Mouse (Mus musculus): ENCODE results near the gene Cx3cr1.
A peak's percentile ranks its signal among the peaks of the same experiment; 100 is the strongest.

Cx3cr1 gene

DNA sequence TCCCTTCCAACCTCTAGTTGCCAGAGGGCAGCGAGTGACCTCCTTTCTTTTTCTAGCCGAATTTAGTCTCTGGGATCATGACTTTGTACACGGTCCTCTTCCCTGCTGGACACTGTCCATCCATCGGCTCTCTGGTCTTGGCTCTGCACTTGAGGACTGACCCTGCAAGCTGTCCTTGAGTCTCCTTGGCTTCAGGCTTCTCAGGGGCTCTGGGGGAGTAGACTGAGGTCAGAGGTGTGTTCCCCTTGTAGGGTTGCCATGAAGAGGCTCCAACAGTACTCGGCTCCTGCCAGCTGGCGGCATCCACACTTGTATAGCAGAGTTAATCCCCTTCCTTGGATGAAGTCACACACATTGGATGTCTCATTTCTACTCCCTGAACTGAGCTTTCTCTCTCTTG is 70.0 kb downstream of the Cx3cr1 start:
- DNase-seq (ENCODE audit: low spot score in 2 of 2) = no peak

DNA sequence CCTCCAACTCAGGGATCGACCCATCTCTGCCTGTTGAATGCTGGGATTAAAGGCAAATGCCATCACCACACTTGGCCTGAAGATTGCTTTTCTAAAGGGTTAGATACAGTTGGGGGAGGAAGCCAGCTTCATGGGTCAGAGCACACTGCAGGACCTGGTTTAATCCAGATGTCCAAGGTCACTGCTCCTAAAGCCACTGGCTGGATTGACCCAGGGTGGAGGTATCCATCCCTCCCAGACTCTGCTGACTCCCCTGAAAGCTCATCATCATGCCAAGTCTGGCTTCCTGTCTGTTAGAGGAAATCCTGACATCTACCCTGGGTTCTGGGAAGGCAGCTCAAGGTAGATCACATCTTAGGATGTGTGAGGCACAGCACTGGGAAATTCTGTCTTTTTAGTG is 70.9 kb downstream of the Cx3cr1 start:
- no peak for DNase-seq (ENCODE audit: low spot score in 2 of 2)

DNA sequence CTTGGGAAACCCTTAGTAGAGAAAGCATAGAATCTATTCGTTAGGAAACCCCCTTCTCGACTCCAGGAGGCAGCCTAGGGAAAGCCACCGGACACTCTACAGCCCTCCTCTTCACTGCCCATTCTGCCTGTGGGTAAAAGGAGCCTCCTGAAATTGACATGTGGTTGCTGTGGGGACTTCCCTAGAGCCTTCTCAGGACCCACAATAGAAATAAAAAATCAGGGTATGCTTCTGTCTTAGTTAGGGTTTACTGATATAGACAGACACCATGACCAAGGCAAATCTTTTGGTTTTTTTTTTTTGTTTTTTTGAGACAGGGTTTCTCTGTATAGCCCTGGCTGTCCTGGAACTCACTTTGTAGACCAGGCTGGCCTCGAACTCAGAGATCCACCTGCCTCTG is 73.6 kb downstream of the Cx3cr1 start:
- DNase-seq (ENCODE audit: low spot score in 2 of 2) = no peak

DNA sequence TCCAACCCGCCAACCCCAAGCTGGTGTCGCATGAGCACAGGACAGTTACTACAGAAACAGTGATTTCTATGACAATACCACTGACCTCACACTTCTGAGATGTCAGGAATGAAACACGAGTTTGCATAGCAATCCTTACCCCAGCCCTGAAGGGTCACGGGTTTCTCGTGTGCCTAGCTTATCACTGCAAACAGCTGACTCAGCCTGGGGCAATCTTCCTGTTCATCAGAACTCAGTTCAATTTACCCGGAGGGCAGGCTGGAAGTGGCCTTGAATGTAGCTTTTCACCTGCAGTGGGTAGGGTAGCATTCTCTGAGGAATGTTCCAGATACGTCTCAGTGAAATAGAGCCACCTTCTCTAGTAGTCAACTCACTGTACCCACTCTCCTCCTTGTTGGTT is 75.5 kb downstream of the Cx3cr1 start:
- DNase-seq (ENCODE audit: low spot score in 2 of 2) = no peak

DNA sequence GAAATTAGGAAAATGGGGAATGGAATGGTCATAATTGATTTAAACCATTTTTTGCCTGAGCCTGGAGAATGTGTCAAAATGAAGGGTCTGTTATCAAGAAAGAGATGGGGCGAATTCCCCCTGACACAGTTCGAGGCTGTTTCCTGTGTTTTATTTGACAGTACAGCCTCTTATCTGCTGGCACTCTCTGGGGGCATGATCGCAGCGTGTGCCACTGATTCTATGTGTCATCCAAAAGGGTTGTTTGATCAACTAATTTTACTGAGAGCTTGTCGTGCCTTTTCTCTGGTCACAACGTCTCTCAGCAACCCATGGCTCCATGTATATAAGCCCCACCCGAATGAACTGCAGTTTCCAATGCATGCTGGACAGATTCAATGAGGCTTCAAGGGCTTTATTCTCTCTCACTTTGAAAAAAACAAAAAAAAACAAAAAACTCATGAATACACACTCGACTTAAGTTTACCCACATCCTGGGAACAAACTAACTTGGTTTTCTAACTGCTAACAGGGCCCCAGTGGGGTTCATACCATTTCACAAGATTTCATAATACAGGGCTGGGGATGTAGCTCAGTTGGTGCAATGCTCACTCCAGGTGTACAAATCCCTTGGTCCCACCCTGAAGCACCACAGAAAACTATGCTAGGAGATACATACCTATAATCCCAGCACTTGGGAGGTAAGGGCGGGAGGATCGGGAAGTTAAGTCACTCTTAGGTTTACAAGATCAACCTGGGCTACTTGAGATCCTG is 76.4 kb downstream of the Cx3cr1 start:
- no peak for DNase-seq (ENCODE audit: low spot score in 2 of 2)

DNA sequence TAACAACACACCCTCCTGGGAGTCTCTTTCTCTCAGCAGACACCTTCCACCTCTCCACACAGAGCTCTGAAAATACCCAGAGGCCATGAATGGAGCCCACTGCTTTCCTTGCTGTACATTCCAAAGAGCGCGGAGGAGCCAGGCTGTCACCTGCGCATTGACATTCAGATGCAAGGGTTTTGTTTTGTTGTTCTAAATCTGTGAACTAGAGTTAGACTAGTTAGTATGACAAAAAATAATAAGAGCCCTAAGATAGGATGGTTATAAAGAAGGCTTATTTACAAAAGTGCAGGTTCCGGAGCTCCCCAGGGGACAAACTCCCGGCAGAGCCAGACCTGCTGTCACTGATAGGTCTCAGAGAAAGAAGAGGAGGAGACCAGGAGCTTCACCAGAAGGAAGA is 78.4 kb downstream of the Cx3cr1 start:
- no peak for DNase-seq (ENCODE audit: low spot score in 2 of 2)

DNA sequence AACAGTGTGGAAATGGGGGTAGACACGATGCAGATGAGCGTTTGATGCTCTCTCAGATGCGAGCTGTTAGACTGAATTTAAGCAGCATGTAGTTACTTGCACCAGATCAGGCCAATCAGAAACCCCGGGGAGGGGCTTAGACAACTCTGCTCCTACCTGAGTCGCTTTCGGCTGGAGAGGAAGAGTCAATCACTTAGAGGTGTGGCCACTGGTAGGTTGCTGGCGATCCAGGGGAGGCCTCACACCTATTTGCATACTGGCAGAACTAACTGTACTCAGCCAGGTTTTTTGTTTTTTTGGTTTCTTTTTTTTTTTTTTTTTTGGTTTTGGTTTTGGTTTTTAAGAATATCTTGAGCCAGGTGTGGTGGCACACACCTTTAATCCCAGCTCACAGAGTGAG is 81.4 kb downstream of the Cx3cr1 start:
- no peak for DNase-seq (ENCODE audit: low spot score in 2 of 2)

DNA sequence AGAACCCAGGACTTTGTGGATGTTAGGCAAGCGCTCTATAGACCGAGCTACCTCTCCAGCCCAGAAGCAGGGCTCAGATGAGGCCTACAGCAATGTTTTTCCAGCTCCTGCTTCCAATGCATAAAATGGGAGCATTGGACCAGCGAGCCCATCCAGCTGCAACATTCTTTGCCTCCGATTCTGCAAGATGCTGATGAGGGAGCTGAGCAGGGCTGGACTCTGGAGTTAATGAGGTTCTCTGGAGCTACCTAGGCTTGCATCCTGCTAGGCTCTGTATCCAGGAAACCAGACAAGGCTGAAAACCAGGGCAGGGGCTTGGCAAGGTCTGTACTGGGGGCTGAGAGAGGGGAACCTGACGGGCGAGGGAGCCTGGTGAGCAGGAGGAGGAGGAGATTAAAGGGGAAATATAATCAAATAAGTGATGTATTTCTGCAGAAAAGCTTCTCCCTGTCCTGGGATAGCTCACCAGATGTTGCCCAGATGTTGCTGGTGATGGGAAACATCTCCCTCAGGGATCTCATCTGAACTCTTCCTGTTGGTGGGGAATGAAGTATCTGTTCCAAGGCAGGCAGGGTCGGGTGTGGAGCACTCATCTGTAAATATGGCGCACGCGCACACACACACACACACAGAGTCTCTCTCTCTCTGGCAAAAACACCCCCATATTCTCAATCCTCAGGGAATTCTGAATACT is 83.7 kb downstream of the Cx3cr1 start:
- DNase-seq (ENCODE audit: low spot score in 2 of 2) = no peak

DNA sequence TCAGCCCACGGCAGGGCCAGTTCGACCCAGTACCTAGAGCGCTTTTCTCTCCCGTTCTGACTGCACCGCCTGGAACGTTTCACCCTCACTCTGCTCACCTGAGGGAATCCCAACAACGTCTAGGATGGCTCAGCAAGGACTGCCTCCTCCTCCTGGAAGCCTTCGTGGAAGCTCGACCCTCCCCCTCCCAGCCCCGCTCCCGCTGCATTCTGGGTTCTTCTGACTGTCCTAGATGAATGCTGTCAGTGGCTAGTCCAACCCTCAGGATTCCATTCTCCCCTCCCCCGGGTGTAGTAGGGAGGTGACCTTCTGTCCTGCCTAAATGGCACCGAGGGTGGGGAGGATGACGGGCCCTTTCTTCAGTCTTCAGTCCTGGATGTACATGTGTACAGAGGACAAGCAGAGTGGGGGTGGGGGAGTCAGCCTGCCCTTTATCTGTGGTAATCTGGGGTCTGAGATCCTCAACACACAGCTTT is 85.1 kb downstream of the Cx3cr1 start, which contains the start of gene Csrnp1:
Csrnp1 (minus strand) TSS at position 123 of the 476 bp plus-strand sequence.
- DNase-seq (ENCODE audit: low spot score in 2 of 2) = no peak

DNA sequence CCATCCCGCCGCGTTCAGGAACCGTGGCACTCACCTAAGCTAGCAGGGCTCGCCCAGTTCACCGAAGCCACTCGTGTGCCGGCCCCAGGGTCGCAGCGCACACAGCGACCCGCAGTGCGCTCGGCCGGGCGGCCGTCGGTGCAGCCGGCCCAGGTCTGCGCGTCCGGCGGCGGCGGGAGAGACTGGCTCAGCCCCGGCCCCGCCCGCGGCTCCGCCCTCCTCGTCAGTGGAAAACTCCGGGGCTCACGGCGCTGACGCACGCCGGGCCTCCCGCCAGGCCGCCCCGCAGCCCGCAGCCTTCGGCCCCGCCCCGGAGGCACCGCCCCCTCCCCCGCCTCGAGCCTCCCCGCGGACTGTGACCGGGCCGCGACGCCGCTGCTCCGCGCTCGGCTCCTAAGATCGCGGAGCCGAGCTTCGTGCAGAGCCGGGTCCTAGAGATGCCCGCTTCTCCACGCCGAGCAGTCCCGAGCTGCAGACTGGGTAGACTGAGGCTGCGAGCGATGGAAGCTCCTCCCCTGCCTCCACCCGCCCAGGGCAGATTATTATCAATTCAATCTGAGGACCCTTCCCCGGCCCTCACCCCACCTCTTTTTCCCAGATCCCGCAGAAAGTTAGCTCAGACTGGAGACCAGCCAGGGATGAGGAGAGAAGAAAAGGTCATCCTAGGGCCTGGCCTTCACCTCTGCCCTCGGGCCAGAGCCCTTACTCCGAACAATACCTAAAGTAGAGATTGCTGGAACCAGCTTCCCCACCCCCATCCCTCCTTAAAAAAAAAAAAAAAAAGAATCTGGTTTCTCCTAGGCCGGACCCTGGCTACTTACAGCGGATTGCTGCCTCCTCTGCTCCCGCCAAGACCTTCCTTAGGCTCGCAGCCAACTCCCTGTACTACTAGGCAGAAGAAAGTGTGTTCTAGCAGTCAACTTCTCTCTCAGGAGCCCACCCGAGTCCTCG is 85.8 kb downstream of the Cx3cr1 start:
- peak; percentile 78 to 87 for DNase-seq (ENCODE audit: low spot score in 2 of 2)

DNA sequence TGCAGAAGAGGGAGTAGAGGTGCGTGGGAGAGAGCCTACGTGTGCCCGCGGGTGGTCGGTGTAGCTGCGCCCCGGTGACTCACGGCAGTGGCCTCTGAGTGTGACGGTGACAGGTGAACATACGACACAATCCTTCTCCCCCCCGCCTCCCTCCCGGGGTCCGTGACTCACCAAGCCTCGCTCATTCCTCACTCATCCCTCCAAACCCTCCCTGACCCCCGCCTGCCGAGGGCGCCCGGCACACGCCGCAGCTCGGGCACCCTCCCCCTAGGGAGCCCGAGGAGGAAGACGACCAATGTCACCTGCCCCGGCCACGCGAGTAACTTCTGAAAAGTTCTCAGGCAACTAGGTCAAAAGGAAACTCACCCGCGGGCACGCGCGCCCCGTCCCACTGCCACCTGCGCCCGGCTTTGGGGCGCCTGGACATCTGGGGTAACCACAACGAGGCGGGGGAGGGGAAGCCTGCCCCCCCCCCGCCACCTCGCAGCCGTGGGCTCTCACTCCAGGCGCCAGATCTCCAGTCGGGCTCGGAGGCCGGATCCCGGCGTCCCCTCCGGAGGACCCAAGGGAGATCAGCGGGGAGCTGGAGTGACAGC is 86.6 kb downstream of the Cx3cr1 start:
- peak; percentile 45 to 77 for DNase-seq (ENCODE audit: low spot score in 2 of 2)

DNA sequence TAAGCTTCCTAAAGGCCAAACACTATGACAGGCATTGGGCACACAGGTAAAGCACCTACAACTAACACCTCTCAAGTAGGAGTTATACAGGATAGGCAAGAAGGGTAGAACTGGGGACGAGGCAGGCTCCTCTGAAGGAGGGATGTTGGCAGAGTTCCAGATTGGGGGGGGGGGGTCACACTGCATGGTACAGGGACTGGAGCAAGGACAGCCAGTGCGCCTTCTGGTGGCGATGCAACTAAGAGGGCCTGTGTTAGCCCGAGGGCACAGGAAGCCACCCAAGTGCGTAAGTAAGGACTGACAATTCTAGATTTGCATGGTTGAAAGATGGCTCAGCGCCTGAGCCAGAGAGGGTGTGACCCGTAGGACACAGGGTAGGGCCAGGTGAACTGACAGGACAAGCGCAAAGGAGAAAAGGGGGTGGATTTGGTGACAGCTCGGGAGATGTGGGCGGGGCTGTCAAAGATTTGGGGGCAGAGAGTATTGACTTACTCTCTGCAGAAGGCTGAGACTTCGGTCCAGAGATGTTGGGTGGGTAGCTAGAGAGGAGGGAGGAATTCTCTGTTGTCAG is 87.4 kb downstream of the Cx3cr1 start:
- peak; percentile 69 to 80 for DNase-seq (ENCODE audit: low spot score in 2 of 2)

DNA sequence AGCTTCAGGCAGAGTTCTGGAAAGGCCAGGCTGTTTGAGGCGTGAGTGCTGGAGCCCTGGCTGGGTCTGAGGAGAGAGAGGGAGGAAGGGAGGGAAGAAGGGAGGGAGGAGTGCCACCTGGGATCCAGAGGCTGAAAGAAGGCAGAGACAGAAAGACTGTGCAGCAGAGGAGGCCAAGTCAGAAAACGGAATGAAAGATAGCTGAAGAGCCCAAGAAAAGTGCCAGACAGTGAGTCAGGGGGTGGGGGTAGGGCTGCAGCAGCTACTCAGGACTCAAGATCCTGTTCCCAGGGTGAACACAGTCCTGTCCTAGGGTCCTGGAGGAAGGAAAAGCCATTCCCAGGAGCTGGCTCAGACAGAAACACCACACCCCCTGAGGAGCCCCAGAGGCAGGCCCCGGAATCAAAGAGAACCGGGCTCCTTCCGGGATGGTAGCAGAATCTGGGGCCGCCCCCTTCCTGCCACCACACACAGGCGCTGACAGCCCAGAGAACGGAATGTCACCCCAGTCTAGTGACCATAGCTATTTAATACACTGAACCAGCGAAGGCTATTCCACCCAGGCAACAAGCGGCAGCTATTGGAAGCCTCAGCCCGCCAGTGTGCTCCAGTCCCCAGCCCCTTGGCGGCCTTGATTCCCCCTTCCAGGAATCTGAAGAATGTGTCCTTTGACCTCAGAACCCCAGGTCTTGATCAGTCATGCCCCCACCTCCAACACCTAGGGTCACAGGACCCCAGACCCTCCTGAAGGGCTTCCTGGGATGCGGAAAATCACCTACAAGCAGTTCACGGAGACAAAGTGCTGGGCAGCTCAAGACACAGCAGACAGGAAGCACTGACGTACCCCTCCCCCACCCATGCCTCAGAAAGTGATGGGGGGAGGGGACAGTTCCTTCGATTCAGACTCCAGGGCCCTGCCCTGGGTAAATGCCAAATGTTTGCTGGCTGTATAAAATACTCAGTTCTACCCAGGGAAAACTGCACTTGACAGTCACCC is 88.2 kb downstream of the Cx3cr1 start:
- DNase-seq (ENCODE audit: low spot score in 2 of 2) = peak; percentile 66 to 82

DNA sequence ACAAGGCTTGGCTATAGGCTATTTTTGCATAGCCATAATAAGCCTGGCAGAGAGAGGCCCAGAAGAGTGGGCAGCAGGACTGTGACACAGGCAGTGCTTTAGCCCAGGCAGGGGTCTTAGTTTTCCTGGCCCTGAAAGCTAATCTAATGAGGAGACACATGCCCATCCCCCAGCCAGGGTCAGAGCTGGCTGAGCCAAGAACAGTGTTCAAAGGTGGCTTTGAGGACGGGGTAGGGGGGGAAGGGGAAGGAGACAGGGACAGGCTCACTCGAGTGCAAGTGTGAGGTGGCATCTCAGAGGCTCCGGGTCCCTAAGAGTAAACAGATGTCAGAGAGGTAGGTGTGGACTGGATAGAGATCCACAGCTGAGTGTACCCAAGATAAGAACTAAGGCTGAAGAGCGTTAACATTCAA is 88.9 kb downstream of the Cx3cr1 start:
- DNase-seq (ENCODE audit: low spot score in 2 of 2) = no peak

DNA sequence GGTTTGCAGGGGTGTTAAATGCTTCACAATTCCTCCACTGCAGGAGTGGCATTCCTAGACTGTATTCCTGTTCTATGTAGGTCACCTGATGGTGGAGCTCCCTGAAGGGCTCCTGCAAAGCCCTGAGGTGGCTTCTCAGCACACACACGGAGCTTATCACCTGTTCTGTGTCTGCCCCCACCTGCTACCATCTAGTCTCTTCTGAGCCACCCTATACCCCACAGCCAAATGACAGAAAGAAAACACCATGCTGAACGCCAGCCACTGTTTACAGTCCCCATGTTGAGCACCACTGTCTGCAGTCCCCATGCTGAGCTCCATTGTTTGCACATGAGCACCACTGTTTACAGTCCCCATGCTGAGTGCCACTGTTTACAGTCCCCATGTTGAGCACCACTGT is 89.9 kb downstream of the Cx3cr1 start:
- DNase-seq (ENCODE audit: low spot score in 2 of 2) = no peak

DNA sequence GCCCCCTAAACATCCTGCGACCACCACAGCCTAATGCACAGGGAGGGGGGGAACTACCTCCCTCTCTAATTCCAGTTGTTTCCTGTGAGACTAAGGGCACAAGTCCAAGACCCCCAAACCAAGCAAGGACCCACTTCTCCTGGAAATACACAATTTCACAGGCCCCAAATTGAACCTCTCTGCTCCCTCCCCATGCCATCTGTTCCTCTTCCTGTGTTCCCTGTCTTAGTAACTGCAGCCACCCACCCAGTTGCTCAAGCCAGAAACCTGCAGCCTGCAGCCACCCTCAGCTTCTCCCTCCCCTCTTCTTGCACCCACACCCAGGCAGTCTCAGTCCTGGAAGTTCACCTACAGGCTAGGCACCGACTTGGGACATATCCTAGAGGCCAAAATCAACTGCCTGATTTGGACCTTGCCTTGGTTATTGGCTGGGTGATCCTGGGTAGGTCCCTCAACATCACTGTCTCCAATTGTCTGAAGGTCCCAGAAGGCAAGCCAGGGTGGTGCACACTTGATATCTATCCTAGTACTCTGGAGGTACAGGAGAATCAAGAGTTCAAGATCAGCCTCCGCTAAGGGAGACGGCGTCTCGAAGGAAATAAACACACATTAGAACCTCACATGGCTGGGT is 90.8 kb downstream of the Cx3cr1 start:
- DNase-seq (ENCODE audit: low spot score in 2 of 2) = peak in 1 of 2 experiments; percentile 62

DNA sequence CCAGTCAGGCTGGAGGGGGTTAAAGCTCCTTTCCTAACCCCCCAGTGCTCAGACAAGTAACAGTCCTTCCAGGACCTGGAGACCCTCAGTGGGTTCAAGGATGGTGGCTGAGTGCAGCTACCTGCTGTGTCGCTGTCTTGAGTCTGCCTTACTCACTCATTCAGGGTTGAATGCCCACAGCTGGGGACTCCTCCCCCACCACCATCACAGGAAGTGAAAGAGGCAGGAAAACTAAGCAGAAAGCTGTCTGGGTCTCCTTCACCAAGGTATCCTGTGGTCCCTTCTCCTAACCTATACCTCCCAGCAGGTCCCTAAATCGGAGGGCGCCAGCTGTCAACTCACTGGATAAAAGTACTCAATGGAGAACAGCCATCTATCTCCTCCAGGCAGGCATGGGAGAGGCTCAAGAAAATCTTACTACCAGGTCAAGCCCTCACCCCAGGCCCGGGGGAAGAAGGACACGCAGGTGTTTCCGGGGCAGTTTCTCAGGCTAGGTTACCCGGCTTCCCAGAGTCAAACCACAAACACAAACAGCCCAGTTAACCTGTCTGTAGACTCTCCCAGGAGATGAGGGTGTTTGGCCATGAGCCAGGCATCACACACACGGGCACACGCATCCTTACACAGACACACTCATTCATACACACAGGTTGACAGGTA is 91.4 kb downstream of the Cx3cr1 start:
- DNase-seq (ENCODE audit: low spot score in 2 of 2) = peak; percentile 46 to 72

DNA sequence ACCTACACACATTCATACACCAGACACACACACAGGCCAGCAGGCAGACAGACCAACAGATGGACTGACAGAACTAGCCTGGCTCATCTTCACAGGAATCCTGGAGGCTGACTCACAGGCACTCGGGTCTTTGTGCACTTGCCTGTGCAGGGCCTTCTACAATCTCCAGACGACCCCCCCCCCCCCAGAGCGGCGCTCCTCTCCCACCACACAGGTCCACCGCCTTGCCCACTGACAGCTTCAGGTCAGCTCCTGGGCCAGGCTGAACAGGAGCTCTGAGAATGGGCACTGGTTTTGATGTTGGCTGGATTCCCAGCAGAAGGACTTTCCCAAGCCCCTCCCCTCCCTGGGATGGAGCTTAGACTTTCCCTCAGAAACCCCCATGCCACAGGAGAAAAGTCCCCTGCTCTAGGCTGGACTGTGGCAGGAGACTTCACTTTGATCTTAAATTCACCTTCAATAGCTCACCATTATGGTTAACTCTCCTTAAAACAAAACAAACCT is 92.1 kb downstream of the Cx3cr1 start:
- no peak for DNase-seq (ENCODE audit: low spot score in 2 of 2)

Data from spleen, postnatal 4 days (tissue).